Mouse (Mus musculus): ENCODE measurements around the gene B4galnt2.
"Not testable (repeated sequence)": the region's sequence is repeated elsewhere in the genome, so short reads cannot be mapped to it uniquely, and the experiment has no call there.

The B4galnt2 gene

GRCm38 (mm10) chr11:95896446-95897179 lies 18.1 kb downstream of the B4galnt2 start:
- no peak for DNase-seq (ENCODE audit: low read depth)

GRCm38 (mm10) chr11:95890462-95891051 lies 24.1 kb downstream of the B4galnt2 start:
- no peak for DNase-seq (ENCODE audit: low read depth)

- not testable (repeated sequence) for DNase-seq (ENCODE audit: low read depth)
Measured at GRCm38 (mm10) chr11:95879861-95880260, 34.8 kb downstream of the B4galnt2 start.

- peak; percentile 80 for DNase-seq (ENCODE audit: low read depth)
Measured at GRCm38 (mm10) chr11:95876296-95876695, 38.4 kb downstream of the B4galnt2 start.

GRCm38 (mm10) chr11:95875804-95876203 lies 38.9 kb downstream of the B4galnt2 start:
- DNase-seq (ENCODE audit: low read depth): peak; percentile 72

GRCm38 (mm10) chr11:95869918-95870470 lies 44.7 kb downstream of the B4galnt2 start:
- peak; percentile 57 for DNase-seq (ENCODE audit: low read depth)

GRCm38 (mm10) chr11:95869442-95869841 lies 45.2 kb downstream of the B4galnt2 start:
- peak; percentile 27 for DNase-seq (ENCODE audit: low read depth)

GRCm38 (mm10) chr11:95861397-95861796 lies 53.3 kb downstream of the B4galnt2 start:
- no peak for DNase-seq (ENCODE audit: low read depth)

GRCm38 (mm10) chr11:95860071-95860490 lies 54.6 kb downstream of the B4galnt2 start:
- peak; percentile 47 for DNase-seq (ENCODE audit: low read depth)

GRCm38 (mm10) chr11:95859468-95859855 lies 55.2 kb downstream of the B4galnt2 start:
- peak; percentile 85 for DNase-seq (ENCODE audit: low read depth)

GRCm38 (mm10) chr11:95858528-95859467 lies 55.9 kb downstream of the B4galnt2 start:
- peak; percentile 99 for DNase-seq (ENCODE audit: low read depth)

- no peak for DNase-seq (ENCODE audit: low read depth)
Measured at GRCm38 (mm10) chr11:95857716-95858527, 56.8 kb downstream of the B4galnt2 start.

GRCm38 (mm10) chr11:95857306-95857705 lies 57.4 kb downstream of the B4galnt2 start:
- peak; percentile 31 for DNase-seq (ENCODE audit: low read depth)

GRCm38 (mm10) chr11:95853684-95854083 lies 61.0 kb downstream of the B4galnt2 start:
- peak; percentile 69 for DNase-seq (ENCODE audit: low read depth)

GRCm38 (mm10) chr11:95850898-95851297 lies 63.8 kb downstream of the B4galnt2 start:
- DNase-seq (ENCODE audit: low read depth): no peak

- no peak for DNase-seq (ENCODE audit: low read depth)
Measured at GRCm38 (mm10) chr11:95844935-95845334, 69.8 kb downstream of the B4galnt2 start.

GRCm38 (mm10) chr11:95843421-95843950 lies 71.2 kb downstream of the B4galnt2 start:
- DNase-seq (ENCODE audit: low read depth): no peak

- DNase-seq (ENCODE audit: low read depth): peak; percentile 70
Measured at GRCm38 (mm10) chr11:95842953-95843352, 71.7 kb downstream of the B4galnt2 start.

- peak; percentile 58 for DNase-seq (ENCODE audit: low read depth)
Measured at GRCm38 (mm10) chr11:95842074-95842681, 72.5 kb downstream of the B4galnt2 start, which contains the start of gene Abi3. TSS of gene Abi3 (minus strand) at chr11:95842476.

- DNase-seq (ENCODE audit: low read depth): no peak
Measured at GRCm38 (mm10) chr11:95841498-95841830, 73.2 kb downstream of the B4galnt2 start.

All from 416B (cell line).